Mouse (Mus musculus): ENCODE measurements around the gene Il27ra. TPM values are rescaled to one million over a fixed set of nuclear protein-coding genes. Genes with fewer than 3 reads are reported as not detected.
"Not testable (repeated sequence)": the region's sequence is repeated elsewhere in the genome, so short reads cannot be mapped to it uniquely, and the experiment has no call there.

The Il27ra gene
- polyA plus RNA-seq, 1 experiment = 0.33 TPM

DNA sequence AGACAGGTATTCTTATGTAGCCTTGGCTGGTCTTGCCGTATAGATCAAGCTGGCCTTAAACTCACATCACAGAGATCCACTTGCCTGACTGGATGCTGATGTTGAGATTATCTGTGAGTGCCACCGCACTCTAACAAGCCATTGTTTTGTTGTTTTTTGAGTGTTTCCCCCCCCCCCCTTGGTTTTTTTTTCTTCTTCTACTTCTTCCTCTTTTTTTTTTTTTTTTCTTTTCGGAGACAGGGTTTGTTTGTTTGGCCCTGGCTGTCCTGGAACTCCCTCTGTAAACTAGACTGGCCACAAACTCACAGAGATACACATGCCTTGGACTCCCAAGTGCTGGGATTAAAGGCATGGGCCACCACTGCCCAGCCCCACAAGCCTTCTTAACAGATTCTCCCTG lies 48.4 kb downstream of the Il27ra start:
- no peak for TF ChIP-seq POLR2A (IDR thresholded peaks at IDR 0.05; ENCODE audit: extremely low read depth, insufficient read depth, low read length)
- no peak for TF ChIP-seq CTCF (IDR thresholded peaks at IDR 0.05; ENCODE audit: extremely low read depth, insufficient read depth, low read length)
- Histone ChIP-seq H3K4me3 (ENCODE audit: insufficient read depth, low read length) (no peak overlapping the region), H3K27ac (ENCODE audit: insufficient read depth, low read length) (no peak overlapping the region), H3K4me1 (ENCODE audit: control insufficient read depth, insufficient read depth, low read length) (no peaks in the 10 kb centered on the region)

DNA sequence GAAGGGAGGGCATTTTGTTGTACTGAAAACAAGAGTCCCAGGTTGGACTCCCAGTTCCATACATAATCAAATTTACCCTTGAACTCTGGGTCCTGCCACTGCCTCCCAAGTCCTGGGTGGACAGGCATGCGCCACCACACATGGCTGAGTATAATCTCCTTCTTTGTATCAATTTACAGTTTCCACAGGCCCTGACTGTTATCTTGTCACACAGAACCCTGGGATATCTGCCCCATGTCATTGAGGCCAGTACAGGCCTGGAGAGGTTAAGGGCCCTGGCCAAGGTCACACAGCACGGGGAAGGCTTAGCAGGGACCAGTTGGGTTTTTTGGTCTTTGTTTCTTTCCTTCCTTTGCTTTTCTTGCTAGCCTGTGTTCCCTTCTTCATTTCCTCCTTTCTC lies 49.9 kb downstream of the Il27ra start:
- no peaks in the 10 kb centered on the region for H3K4me1 ChIP-seq (ENCODE audit: control insufficient read depth, insufficient read depth, low read length)
- H3K4me3 ChIP-seq (ENCODE audit: insufficient read depth, low read length) = no peak overlapping the region
- TF ChIP-seq CTCF (IDR thresholded peaks at IDR 0.05; ENCODE audit: extremely low read depth, insufficient read depth, low read length) (no peak), POLR2A (IDR thresholded peaks at IDR 0.05; ENCODE audit: extremely low read depth, insufficient read depth, low read length) (no peak)
- H3K27ac ChIP-seq (ENCODE audit: insufficient read depth, low read length) = no peak overlapping the region

DNA sequence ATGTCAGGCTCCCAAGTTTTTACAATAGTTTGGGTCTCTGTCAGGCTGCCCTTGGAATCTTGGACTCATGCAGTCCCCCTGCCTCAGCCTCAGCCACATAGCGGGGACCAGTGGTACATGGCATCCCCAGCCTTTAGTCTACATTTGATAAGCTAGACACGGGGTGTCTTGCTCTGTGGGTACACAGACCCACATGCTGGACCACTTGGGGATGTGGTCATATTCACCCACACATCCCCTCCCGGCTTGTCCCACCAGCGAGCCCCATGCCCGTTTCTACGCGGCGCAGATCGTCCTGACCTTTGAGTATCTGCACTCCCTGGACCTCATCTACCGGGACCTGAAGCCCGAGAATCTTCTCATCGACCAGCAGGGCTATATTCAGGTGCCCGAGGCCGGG lies 52.2 kb downstream of the Il27ra start:
- Histone ChIP-seq H3K4me3 (ENCODE audit: insufficient read depth, low read length) (no peak overlapping the region), H3K4me1 (ENCODE audit: control insufficient read depth, insufficient read depth, low read length) (no peaks in the 10 kb centered on the region), H3K27ac (ENCODE audit: insufficient read depth, low read length) (no peak overlapping the region)
- TF ChIP-seq POLR2A (IDR thresholded peaks at IDR 0.05; ENCODE audit: extremely low read depth, insufficient read depth, low read length) = no peak
- no peak for TF ChIP-seq CTCF (IDR thresholded peaks at IDR 0.05; ENCODE audit: extremely low read depth, insufficient read depth, low read length)

DNA sequence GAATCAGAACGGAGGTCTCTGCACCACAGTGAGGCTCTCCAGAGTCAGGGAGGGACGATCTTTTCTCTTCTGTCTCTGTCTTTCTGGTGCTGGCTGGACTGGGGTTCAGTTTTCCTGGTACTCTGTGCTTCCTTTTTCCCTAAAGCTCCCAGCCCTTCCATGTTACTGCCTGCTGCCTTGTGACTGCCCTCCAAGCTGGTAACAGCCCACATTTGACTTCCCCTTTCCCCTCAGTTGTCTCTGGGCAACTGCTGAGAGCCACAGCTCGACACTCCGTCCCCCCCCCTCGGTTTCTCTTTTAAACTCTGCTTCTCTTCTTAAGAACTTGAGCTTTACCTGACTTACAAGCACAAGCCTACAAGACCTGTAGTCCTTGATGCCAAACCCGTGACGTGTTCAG lies 53.1 kb downstream of the Il27ra start:
- Histone ChIP-seq H3K4me1 (ENCODE audit: control insufficient read depth, insufficient read depth, low read length) (no peaks in the 10 kb centered on the region), H3K4me3 (ENCODE audit: insufficient read depth, low read length) (no peak overlapping the region), H3K27ac (ENCODE audit: insufficient read depth, low read length) (no peak overlapping the region)
- TF ChIP-seq CTCF (IDR thresholded peaks at IDR 0.05; ENCODE audit: extremely low read depth, insufficient read depth, low read length) (no peak), POLR2A (IDR thresholded peaks at IDR 0.05; ENCODE audit: extremely low read depth, insufficient read depth, low read length) (no peak)

DNA sequence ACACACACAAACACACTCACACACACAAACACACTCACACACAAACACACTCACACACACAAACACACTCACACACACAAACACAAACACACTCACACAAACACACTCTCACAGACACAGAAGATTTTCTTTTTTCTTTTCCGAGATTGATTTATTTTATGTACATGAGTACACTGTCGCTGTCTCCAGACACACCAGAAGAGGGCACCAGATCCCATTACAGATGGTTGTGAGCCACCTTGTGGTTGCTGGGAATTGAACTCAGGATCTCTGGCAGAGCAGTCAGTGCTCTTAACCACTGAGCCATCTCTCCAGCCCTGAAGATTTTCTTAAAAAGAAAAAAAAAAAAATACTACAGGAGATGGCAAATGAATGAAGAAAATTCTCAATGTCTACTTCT lies 59.2 kb downstream of the Il27ra start:
- H3K27ac ChIP-seq (ENCODE audit: insufficient read depth, low read length); H3K4me1 ChIP-seq (ENCODE audit: control insufficient read depth, insufficient read depth, low read length); H3K4me3 ChIP-seq (ENCODE audit: insufficient read depth, low read length): not testable (repeated sequence)

DNA sequence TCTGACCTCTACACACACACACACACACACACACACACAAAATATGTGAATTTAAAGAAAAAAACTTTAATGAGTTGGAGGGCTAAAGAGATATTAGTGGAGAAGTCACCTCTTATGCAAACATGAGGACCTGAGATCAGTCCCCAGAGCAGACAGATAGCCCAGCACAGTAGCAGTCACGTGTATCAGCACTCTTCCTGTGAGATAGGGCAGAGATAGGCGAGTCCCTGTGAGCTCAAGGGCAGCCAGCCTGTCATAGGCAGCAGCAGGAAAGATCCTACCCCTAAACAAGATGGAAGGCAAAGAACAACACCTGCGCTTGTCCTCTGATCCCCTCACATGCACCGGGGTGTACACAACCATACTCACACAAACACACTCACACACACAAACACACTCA lies 59.9 kb downstream of the Il27ra start:
- TF ChIP-seq CTCF (IDR thresholded peaks at IDR 0.05; ENCODE audit: extremely low read depth, insufficient read depth, low read length) (no peak), POLR2A (IDR thresholded peaks at IDR 0.05; ENCODE audit: extremely low read depth, insufficient read depth, low read length) (no peak)
- Histone ChIP-seq H3K27ac (ENCODE audit: insufficient read depth, low read length) (no peak overlapping the region), H3K4me3 (ENCODE audit: insufficient read depth, low read length) (no peak overlapping the region), H3K4me1 (ENCODE audit: control insufficient read depth, insufficient read depth, low read length) (peaks cover 8% of the 10 kb centered on the region)

DNA sequence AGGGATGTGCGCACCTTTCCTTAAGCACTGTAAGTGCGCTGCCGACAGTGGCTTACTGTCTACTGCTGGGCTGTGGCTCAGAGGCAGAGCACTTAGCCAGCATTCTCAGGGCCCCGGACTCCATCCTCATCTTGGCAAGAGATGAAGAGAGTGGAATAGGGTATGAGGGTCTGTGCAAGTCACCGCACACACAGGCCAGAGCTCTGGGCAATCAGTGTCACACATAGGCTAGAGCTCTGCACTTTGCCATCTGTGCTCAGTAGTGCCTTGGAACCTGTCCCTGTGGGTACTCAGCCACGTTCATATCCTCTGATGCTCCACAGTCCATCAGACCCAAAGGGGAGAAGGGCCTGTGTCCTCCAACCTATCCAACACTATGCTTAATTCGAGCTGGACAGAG lies 60.9 kb downstream of the Il27ra start:
- H3K27ac ChIP-seq (ENCODE audit: insufficient read depth, low read length) = no peak overlapping the region
- peaks cover 9% of the 10 kb centered on the region for H3K4me1 ChIP-seq (ENCODE audit: control insufficient read depth, insufficient read depth, low read length)
- TF ChIP-seq CTCF (IDR thresholded peaks at IDR 0.05; ENCODE audit: extremely low read depth, insufficient read depth, low read length) (no peak), POLR2A (IDR thresholded peaks at IDR 0.05; ENCODE audit: extremely low read depth, insufficient read depth, low read length) (no peak)
- no peak overlapping the region for H3K4me3 ChIP-seq (ENCODE audit: insufficient read depth, low read length)

DNA sequence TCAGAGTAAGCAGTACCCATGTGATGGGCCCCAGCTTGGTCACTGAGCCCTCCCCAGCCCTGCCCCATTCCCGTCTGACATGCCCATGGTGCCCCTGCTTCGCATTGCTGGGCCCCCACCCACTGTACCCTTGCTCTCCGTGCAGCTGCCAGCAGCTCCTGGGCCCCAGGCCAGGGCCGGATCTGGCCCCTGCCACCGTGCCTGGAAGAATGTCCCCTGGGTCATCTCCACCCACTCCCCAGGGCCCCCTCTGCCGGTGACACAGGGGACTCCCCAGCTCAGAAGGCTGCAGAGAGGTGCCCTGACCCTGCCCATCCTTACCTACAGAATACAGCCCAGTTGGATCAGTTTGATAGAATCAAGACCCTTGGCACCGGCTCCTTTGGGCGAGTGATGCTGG lies 61.5 kb downstream of the Il27ra start:
- no peak overlapping the region for H3K27ac ChIP-seq (ENCODE audit: insufficient read depth, low read length)
- H3K4me1 ChIP-seq (ENCODE audit: control insufficient read depth, insufficient read depth, low read length) = peaks cover 9% of the 10 kb centered on the region
- TF ChIP-seq CTCF (IDR thresholded peaks at IDR 0.05; ENCODE audit: extremely low read depth, insufficient read depth, low read length) = no peak
- TF ChIP-seq POLR2A (IDR thresholded peaks at IDR 0.05; ENCODE audit: extremely low read depth, insufficient read depth, low read length) = no peak

More for the DNA sequence above, 61.5 kb downstream of the Il27ra start:
- H3K4me3 ChIP-seq (ENCODE audit: insufficient read depth, low read length) = no peak overlapping the region

Other genes starting within 250 kb of the Il27ra start
- gene Adgrl1, start 142.5 kb downstream of the Il27ra start, polyA plus RNA-seq (2012; rRNA removed) = 236 and 241 TPM in 2 replicates
- 0.52 and 0.62 TPM in 2 replicates for gene Gm10644, start 87.4 kb downstream of the Il27ra start, polyA plus RNA-seq (2012; rRNA removed)
- 1.2 and 1.4 TPM in 2 replicates for gene Asf1b, start 87.1 kb downstream of the Il27ra start, polyA plus RNA-seq (2012; rRNA removed)
- 181 and 183 TPM in 2 replicates for gene Prkaca, start 69.6 kb downstream of the Il27ra start, polyA plus RNA-seq (2012; rRNA removed)
- gene Samd1, start 44.9 kb downstream of the Il27ra start, polyA plus RNA-seq (2012; rRNA removed) = 42.4 and 48.4 TPM in 2 replicates
- gene 1700067K01Rik, start 41.1 kb downstream of the Il27ra start, polyA plus RNA-seq (2012; rRNA removed) = 0.13 and 0.21 TPM in 2 replicates
- gene 2210011C24Rik, start 30.4 kb downstream of the Il27ra start, polyA plus RNA-seq (2012; rRNA removed) = 0.87 and 1.4 TPM in 2 replicates
- gene Palm3, start 21.1 kb downstream of the Il27ra start, polyA plus RNA-seq (2012; rRNA removed) = 2.4 and 2.5 TPM in 2 replicates
- not detected in 2 replicates for gene Rln3, start 2.4 kb upstream of the Il27ra start, polyA plus RNA-seq (2012; rRNA removed)
- gene Gm10643, start 22.5 kb upstream of the Il27ra start, polyA plus RNA-seq (2012; rRNA removed) = 3.6 and 3.7 TPM in 2 replicates
- gene Rfx1, start 24.2 kb upstream of the Il27ra start, polyA plus RNA-seq (2012; rRNA removed) = 28.0 and 29.5 TPM in 2 replicates
- 29.9 and 33.2 TPM in 2 replicates for gene Dcaf15, start 62.2 kb upstream of the Il27ra start, polyA plus RNA-seq (2012; rRNA removed)
- gene Podnl1, start 83.4 kb upstream of the Il27ra start, polyA plus RNA-seq (2012; rRNA removed) = not detected in 2 replicates
- 38.0 and 42.3 TPM in 2 replicates for gene Cc2d1a, start 105.3 kb upstream of the Il27ra start, polyA plus RNA-seq (2012; rRNA removed)
- 2.7 and 3.0 TPM in 2 replicates for gene 4930432K21Rik, start 105.4 kb upstream of the Il27ra start, polyA plus RNA-seq (2012; rRNA removed)
- gene Nanos3, start 142.6 kb upstream of the Il27ra start, polyA plus RNA-seq (2012; rRNA removed) = 1.8 and 3.6 TPM in 2 replicates
- 12.2 and 13.6 TPM in 2 replicates for gene Zswim4, start 194.5 kb upstream of the Il27ra start, polyA plus RNA-seq (2012; rRNA removed)
- gene D8Ertd738e, start 207.1 kb upstream of the Il27ra start, polyA plus RNA-seq (2012; rRNA removed) = 202 and 213 TPM in 2 replicates
- 25.0 and 25.2 TPM in 2 replicates for gene Mri1, start 214.7 kb upstream of the Il27ra start, polyA plus RNA-seq (2012; rRNA removed)
- 42.5 and 45.4 TPM in 2 replicates for gene Ccdc130, start 227.8 kb upstream of the Il27ra start, polyA plus RNA-seq (2012; rRNA removed)